Mouse (Mus musculus): ENCODE data around the gene Ppp1r1a.

Gene Ppp1r1a

DNA sequence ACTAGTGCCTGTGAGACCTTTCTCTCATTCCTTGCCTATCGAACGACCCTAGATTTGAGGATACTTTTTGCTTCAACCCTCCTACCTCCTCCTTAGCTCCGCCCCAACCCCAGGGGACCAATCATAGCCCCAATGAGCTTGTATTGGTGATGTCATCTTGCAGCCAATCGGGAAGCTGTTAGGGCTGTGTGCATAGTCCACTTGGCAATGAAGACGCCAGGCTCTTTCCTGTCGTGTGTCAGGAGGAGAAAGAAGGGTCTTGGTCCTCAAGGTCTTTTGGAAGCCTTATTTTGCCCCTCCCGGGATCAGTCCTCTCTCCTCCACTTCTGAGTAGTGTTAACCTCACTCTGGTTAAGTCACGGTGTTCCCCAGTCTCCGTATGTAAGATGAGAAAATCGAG is 23.7 kb downstream of the Ppp1r1a start:
- DNase-seq (ENCODE audit: low spot score), result peak; percentile 43

DNA sequence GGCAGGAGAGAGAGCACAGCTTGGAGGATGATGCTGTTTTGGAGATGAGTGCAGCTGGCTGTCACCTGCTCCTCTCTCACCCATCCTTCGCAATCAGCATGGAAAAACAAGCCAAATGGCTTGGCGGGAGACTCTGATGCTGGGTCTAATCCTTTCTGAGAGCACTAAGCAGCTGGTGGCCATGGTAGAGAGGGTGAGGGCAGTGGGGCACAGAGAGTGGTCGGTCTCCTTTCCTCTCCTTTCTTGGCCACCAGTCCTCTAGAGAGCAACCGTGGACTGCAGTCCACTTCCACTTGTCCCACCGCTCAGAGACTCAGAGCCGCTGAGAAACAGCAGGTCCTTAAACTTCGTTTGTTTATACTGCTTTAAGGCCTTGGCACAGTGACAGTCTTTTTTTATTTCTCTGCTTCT is 24.2 kb downstream of the Ppp1r1a start:
- no peak for DNase-seq (ENCODE audit: low spot score)

GRCm38 (mm10) chr15:103511652-103512051 is 26.2 kb downstream of the Ppp1r1a start:
- no peak for DNase-seq (ENCODE audit: low spot score)

DNA sequence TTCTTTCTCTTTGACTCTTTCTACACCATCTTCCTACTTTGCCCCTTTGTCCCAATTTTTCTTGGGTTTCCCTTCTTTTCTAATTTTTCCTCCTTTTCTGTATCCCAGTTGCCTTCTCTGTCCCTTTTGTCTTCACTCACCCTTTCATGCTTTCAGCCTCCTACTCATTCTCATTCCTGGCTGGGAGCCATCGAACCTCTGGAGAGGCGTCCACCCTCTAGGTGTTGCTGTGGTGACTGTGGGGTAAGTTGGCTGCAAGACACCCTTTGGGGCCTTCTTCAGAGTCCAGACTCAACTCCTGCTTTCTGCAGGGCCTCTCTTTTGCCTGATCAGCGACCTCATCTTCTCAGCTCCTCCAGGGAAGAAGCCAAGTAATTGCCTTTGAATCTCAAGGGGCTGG is 28.5 kb downstream of the Ppp1r1a start:
- DNase-seq (ENCODE audit: low spot score), result no peak

DNA sequence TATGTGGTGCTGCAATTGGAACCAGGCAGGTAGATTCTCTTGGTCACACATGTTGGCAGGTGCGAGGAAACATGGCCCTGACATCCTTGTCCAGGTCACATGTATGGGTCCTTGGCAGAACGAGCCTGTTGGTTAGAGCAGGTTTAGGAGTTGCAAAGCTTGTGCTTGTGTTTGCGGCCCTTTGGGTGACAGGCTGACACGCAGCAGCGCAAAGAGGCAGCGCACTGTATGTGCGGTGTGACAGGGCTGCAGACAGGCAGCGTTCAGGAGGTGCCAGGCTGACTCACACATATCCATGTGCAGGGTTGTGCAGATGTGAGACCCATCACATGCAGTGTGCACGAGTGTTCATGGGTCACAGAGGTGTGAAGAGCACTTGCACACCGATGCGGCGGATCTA is 34.1 kb downstream of the Ppp1r1a start:
- no peak for DNase-seq (ENCODE audit: low spot score)

DNA sequence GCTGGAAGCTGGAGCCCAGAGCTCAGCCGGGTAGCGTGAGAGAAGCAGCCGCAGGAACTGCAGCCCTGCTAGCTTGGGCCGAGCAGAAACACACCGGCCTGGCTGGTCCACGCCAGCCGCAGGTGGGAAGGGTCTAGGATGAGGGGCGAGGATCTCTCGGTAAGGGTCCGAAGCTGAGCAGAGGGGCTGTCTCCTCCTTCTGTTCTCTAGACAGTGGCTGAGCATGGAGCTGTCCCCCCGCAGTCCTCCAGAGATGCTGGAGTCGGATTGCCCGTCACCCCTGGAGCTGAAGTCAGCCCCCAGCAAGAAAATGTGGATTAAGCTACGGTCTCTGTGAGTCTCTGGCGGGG is 34.6 kb downstream of the Ppp1r1a start:
- DNase-seq (ENCODE audit: low spot score), result no peak

GRCm38 (mm10) chr15:103502435-103503250 is 35.2 kb downstream of the Ppp1r1a start, which contains the start of gene Pde1b:
TSS of gene Pde1b (plus strand) at chr15:103503034.
- peak; percentile 38 for DNase-seq (ENCODE audit: low spot score)

DNA sequence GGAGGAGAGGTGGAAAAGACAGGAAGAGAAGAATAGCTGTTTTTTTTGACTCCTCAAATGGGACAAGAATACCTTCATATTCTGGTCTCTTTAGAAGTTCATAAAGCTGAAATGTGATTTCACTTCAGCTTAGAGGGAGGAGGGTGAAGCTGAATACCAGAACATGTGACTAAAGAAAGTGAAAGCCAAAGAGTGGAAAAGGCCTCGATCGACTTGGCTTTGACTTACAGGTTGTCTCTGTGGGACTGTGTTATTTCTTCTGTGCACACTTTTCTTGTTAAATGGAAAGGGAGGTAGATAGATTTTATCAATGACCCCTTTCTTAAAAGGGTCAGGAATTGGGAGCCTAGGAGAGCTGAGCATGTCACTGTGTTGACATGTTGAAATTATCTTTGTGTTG is 36.6 kb downstream of the Ppp1r1a start:
- DNase-seq (ENCODE audit: low spot score), result no peak

- no peak for DNase-seq (ENCODE audit: low spot score)
Observed at GRCm38 (mm10) chr15:103500723-103501122, 37.1 kb downstream of the Ppp1r1a start.

DNA sequence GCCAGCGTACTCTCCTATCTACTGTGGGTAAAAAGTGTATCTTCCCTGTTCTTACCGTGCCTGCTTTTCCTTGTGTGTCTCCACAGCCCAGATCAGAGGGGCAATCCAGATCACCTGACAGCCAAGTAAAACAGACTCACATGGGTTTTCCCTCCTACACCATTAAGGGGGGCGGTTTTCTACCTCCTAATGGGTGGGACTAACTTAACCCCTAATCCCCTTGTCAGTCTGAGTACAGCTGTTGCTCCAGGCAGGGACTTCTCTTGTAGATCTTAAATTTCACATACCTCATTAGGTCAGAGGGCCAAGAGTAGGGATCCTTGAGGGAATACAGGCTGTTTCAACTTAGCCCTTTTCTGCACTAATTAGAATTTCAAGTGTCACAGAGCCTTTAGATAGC is 39.6 kb downstream of the Ppp1r1a start:
- DNase-seq (ENCODE audit: low spot score), result no peak

DNA sequence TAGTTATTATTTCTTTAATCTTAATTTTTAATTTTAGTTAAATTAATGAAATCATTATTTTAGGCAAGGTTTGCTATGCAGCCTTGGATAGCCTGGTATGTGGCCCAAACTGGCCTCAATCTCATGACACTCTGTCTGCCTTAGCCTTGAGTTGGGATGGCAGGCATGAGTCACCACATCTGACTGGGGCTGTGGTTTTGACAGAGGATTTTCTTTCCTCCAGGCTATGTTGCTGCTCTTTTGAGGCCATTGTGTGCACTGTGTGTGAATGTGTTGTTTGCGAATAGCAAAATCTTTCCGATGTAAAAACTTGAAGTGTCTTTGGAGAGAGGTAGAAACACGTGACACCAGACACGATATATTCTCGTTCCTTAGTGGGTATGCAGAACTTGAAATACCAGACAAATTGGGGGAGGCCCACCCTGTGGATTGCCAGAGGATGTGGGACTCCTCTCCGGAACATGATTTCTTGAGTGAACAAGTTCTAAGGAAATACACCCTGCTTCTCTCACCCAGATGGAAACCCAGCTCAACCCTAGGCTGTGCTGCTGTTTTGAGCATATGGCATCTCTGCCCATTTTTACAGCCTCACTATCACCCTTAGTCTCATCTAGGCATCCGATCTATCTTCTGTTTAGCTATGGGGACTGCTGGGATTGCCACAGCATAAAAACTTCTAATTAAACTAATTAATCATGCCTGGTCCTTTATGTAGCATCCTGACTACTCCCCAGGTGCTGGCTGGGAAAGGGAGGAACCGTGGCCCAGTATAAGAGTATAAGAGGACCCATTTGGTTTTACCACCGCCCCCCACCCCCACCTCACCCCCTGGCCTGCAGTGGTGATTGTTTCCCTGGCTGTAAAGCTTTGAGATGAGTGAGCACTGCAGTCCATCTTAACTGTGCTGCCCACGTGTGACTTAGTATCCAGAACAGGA is 41.3 kb downstream of the Ppp1r1a start:
- no peak for DNase-seq (ENCODE audit: low spot score)

DNA sequence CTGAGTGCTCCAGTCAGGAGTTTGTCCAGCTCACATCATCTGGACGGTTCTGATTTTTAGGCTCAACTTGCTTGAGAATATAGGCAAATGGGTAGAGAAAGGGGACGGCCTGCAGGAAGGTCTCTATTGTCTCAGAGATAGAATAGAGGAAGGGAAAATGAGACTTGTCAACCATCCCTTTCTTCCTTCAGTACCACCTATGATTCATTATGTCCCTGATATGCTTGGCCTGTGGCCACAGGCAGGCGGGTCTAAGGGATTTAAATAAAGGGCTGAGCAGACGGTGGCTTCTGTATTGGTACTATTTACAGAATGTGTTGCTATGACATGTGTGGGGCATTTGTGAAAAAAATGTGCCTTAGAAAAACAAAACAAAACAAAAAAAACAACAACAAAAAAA is 49.5 kb downstream of the Ppp1r1a start:
- DNase-seq (ENCODE audit: low spot score), result no peak

GRCm38 (mm10) chr15:103486658-103487057 is 51.1 kb downstream of the Ppp1r1a start:
- DNase-seq (ENCODE audit: low spot score), result no peak

GRCm38 (mm10) chr15:103485106-103485505 is 52.7 kb downstream of the Ppp1r1a start:
- no peak for DNase-seq (ENCODE audit: low spot score)

DNA sequence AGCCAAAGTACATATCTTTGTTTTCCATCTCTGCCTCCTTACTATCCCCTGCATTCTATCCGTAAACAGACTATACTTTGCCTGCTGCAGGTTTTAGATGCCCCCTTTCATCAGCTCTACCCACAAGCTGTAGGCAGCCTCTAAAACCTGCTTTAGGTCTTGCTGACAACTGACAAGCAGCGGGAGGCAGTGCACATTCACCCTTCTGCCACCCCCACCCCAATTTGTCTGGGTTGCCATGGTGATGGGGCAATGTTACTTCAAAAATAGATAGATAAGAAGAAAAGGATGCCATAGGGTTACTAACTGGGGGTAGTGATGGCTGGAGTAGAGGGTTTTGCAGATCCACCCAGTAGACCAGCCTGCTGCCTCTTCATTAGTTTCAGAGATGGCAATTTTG is 53.3 kb downstream of the Ppp1r1a start:
- DNase-seq (ENCODE audit: low spot score), result no peak

- DNase-seq (ENCODE audit: low spot score), result no peak
Observed at GRCm38 (mm10) chr15:103482488-103482887, 55.3 kb downstream of the Ppp1r1a start.

All from urinary bladder, postnatal 25 days (tissue).